Mouse (Mus musculus) testis, adult 2 months (tissue): Measurements from ENCODE around the gene Aif1.

Source experiments
- CTCF ChIP-seq: fragments of 200-500 bp; IDR thresholded peaks from 2 replicates; pipeline ENCODE4 v1.5.1; 2012; ENCODE audit warnings: low read depth, mild to moderate bottlenecking, inconsistent platforms, low read length, moderate library complexity; ENCODE audit not compliant: control insufficient read depth, insufficient read depth, insufficient replicate concordance
- POLR2A ChIP-seq: fragments of 200-500 bp; IDR thresholded peaks from 2 replicates; pipeline ENCODE4 v1.6.1; 2012; ENCODE audit warnings: low read depth, mild to moderate bottlenecking, inconsistent platforms, low read length, moderate library complexity; ENCODE audit not compliant: control insufficient read depth

DNA sequence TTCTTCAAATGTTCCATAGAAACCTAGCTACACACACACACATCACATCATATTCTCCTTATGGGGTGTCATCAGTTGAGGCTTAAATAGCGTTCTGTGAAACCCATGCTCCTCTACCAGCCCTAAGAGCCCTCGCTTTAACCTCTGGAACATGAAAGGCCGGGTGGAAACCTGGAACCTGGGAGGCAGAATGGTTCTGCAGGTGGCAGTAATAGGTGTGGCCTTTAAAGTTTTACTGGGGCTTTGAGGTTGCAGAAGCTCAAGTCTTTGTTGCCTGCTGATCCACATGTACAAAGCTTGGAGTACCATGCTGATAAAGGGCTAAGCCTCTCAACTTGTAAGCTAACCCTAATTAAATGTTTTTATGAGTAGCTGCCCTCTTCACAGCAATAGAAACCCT is 28.5 kb downstream of the Aif1 start:
- TF ChIP-seq POLR2A (no peak), CTCF (no peak)
